Mouse (Mus musculus) midbrain, embryonic 10.5 days (tissue): ENCODE results near the gene Lix1l. TPM values are rescaled to one million over a fixed set of nuclear protein-coding genes. Genes with fewer than 3 reads are reported as not detected.
A peak's percentile ranks its signal among the peaks of the same experiment; 100 is the strongest.

Experiments
- DNase-seq: peaks from one replicate; pipeline ENCODE4 v3.0.0-alpha.2; 2017; ENCODE audit warnings: low spot score
- H3K27ac ChIP-seq: fragments of 300-500 bp; sonication (generic); replicated peaks from 2 replicates; pipeline ENCODE4 v1.5.1; 2016; ENCODE audit warnings: mild to moderate bottlenecking
- H3K27me3 ChIP-seq: fragments of 300-500 bp; sonication (generic); 2 replicates; pipeline ENCODE4 v1.6.1; 2016; ENCODE audit warnings: low read depth, mild to moderate bottlenecking; ENCODE audit not compliant: poor library complexity, severe bottlenecking
- H3K36me3 ChIP-seq: fragments of 300-500 bp; sonication (generic); 2 replicates; pipeline ENCODE4 v1.6.1; 2016; ENCODE audit warnings: mild to moderate bottlenecking, moderate library complexity
- H3K4me1 ChIP-seq: fragments of 300-500 bp; sonication (generic); 2 replicates; pipeline ENCODE4 v1.6.1; 2016
- H3K4me3 ChIP-seq: fragments of 300-500 bp; sonication (generic); 2 replicates; pipeline ENCODE4 v1.5.1; 2016; ENCODE audit warnings: mild to moderate bottlenecking, moderate library complexity
- H3K9me3 ChIP-seq: fragments of 300-500 bp; sonication (generic); replicated peaks from 2 replicates; pipeline ENCODE4 v1.6.1; 2016; ENCODE audit warnings: mild to moderate bottlenecking
- WGBS: fragments of 180-500 bp; shearing (Covaris S2); methylation state at CpG from one replicate; pipeline ENCODE4 v1.1.7; 2016; 5-methylcytosine and 5-hydroxymethylcytosine counted together
- polyA plus RNA-seq: library from polyadenylated mRNA; unstranded; fragments of >200 nt; fragmentation: Nextera tagmentation; extraction: Ambion mirVana; gene quantifications from 2 replicates; pipeline ENCODE4 v1.2.1, GENCODE M21; 2016

The Lix1l gene
- polyA plus RNA-seq, 1 experiment from 2014 or later = 5.3 TPM

- H3K27me3 ChIP-seq = no peaks in the 10 kb centered on the region
- H3K36me3 ChIP-seq = no peaks in the 10 kb centered on the region
- H3K9me3 ChIP-seq = no peaks in the 10 kb centered on the region
- DNase-seq = no peak
- H3K27ac ChIP-seq = no peak overlapping the region
- WGBS = 91% methylated on average over 11 of the region's 11 CpGs
- H3K4me1 ChIP-seq = peaks cover 11% of the 10 kb centered on the region; the same call in 1 of the 2 replicates
- no peak overlapping the region for H3K4me3 ChIP-seq
Measured at GRCm38 (mm10) chr3:96569966-96570605, 30.9 kb upstream of the Lix1l start.

GRCm38 (mm10) chr3:96570643-96571042 is 30.3 kb upstream of the Lix1l start:
- Histone ChIP-seq H3K27me3 (no peaks in the 10 kb centered on the region), H3K27ac (no peak overlapping the region; the same call in 1 of the 2 replicates), H3K36me3 (no peaks in the 10 kb centered on the region), H3K9me3 (no peaks in the 10 kb centered on the region), H3K4me1 (peaks cover 14% of the 10 kb centered on the region), H3K4me3 (no peak overlapping the region)
- no peak for DNase-seq
- WGBS = 76% methylated on average over 7 of the region's 7 CpGs

GRCm38 (mm10) chr3:96571336-96571735 is 29.6 kb upstream of the Lix1l start:
- Histone ChIP-seq H3K4me1 (peaks cover 21% of the 10 kb centered on the region), H3K27me3 (no peaks in the 10 kb centered on the region), H3K9me3 (no peaks in the 10 kb centered on the region), H3K27ac (no peak overlapping the region), H3K36me3 (no peaks in the 10 kb centered on the region), H3K4me3 (no peak overlapping the region)
- 77% methylated on average over 2 of the region's 2 CpGs for WGBS
- no peak for DNase-seq

GRCm38 (mm10) chr3:96571896-96572698 is 28.9 kb upstream of the Lix1l start:
- H3K27ac ChIP-seq = no peak overlapping the region

GRCm38 (mm10) chr3:96573611-96574511 is 27.1 kb upstream of the Lix1l start:
- Histone ChIP-seq H3K9me3 (no peaks in the 10 kb centered on the region), H3K36me3 (no peaks in the 10 kb centered on the region), H3K4me3 (no peak overlapping the region), H3K27ac (no peak overlapping the region), H3K27me3 (no peaks in the 10 kb centered on the region), H3K4me1 (peaks cover 32% of the 10 kb centered on the region)
- 81% methylated on average over 19 of the region's 19 CpGs for WGBS
- DNase-seq = no peak

More at GRCm38 (mm10) chr3:96571896-96572698, 28.9 kb upstream of the Lix1l start:
- no peak for DNase-seq
- H3K36me3 ChIP-seq = no peaks in the 10 kb centered on the region
- 86% methylated on average over 16 of the region's 16 CpGs for WGBS
- no peak overlapping the region for H3K4me3 ChIP-seq
- no peaks in the 10 kb centered on the region for H3K9me3 ChIP-seq
- H3K4me1 ChIP-seq = peaks cover 29% of the 10 kb centered on the region
- no peaks in the 10 kb centered on the region for H3K27me3 ChIP-seq

GRCm38 (mm10) chr3:96575272-96575984 is 25.5 kb upstream of the Lix1l start:
- no peaks in the 10 kb centered on the region for H3K27me3 ChIP-seq
- peak overlapping the region; percentile 10; the same call in 1 of the 2 replicates for H3K27ac ChIP-seq
- no peak for DNase-seq
- H3K4me3 ChIP-seq = no peak overlapping the region
- H3K4me1 ChIP-seq = peaks cover 40% of the 10 kb centered on the region
- H3K9me3 ChIP-seq = no peaks in the 10 kb centered on the region
- 86% methylated on average over 8 of the region's 8 CpGs for WGBS
- no peaks in the 10 kb centered on the region for H3K36me3 ChIP-seq

GRCm38 (mm10) chr3:96576005-96576658 is 24.8 kb upstream of the Lix1l start:
- peak overlapping the region; percentile 32 for H3K4me3 ChIP-seq
- 80% methylated on average over 14 of the region's 14 CpGs for WGBS
- DNase-seq = no peak
- peaks cover 5% of the 10 kb centered on the region for H3K27me3 ChIP-seq
- peaks cover 47% of the 10 kb centered on the region for H3K4me1 ChIP-seq
- H3K9me3 ChIP-seq = no peaks in the 10 kb centered on the region
- peak overlapping the region; percentile 82 for H3K27ac ChIP-seq
- no peaks in the 10 kb centered on the region for H3K36me3 ChIP-seq

GRCm38 (mm10) chr3:96576690-96577541 is 24.0 kb upstream of the Lix1l start, which contains the start of gene Gm16253:
TSS of gene Gm16253 (plus strand) at chr3:96576984.
- peaks cover 48% of the 10 kb centered on the region for H3K4me1 ChIP-seq
- peak within 1 kb of the TSS; percentile 82 for H3K27ac ChIP-seq
- WGBS = 41% methylated on average over 17 of the region's 17 CpGs
- peaks cover 13% of the 10 kb centered on the region for H3K27me3 ChIP-seq
- H3K4me3 ChIP-seq = peak within 1 kb of the TSS; percentile 32
- no peaks in the 10 kb centered on the region for H3K36me3 ChIP-seq
- H3K9me3 ChIP-seq = no peaks in the 10 kb centered on the region
- peak; percentile 84 for DNase-seq

- DNase-seq = no peak
- Histone ChIP-seq H3K27me3 (peaks cover 16% of the 10 kb centered on the region), H3K4me3 (peak overlapping the region; percentile 32; the same call in 1 of the 2 replicates), H3K36me3 (no peaks in the 10 kb centered on the region), H3K4me1 (peaks cover 48% of the 10 kb centered on the region), H3K27ac (peak overlapping the region; percentile 82), H3K9me3 (no peaks in the 10 kb centered on the region)
- WGBS = 81% methylated on average over 4 of the region's 4 CpGs
Measured at GRCm38 (mm10) chr3:96577566-96577965, 23.4 kb upstream of the Lix1l start.

- Histone ChIP-seq H3K36me3 (no peaks in the 10 kb centered on the region), H3K9me3 (no peaks in the 10 kb centered on the region), H3K27me3 (peaks cover 16% of the 10 kb centered on the region), H3K4me3 (no peak overlapping the region), H3K27ac (no peak overlapping the region), H3K4me1 (peaks cover 48% of the 10 kb centered on the region)
- DNase-seq = no peak
- WGBS = 85% methylated on average over 12 of the region's 12 CpGs
Measured at GRCm38 (mm10) chr3:96578561-96579238, 22.2 kb upstream of the Lix1l start.
